Mouse (Mus musculus) lung, postnatal 0 days (tissue): ENCODE data around the gene Abcf1.

Experiments used
- CTCF ChIP-seq: IDR thresholded peaks from 2 replicates; pipeline ENCODE4 v1.5.1; 2016; ENCODE audit warnings: antibody characterized with exemption, mild to moderate bottlenecking
- EP300 ChIP-seq: IDR thresholded peaks from 2 replicates; pipeline ENCODE4 v1.6.1; 2016; ENCODE audit warnings: antibody characterized with exemption, mild to moderate bottlenecking, control low read depth

DNA sequence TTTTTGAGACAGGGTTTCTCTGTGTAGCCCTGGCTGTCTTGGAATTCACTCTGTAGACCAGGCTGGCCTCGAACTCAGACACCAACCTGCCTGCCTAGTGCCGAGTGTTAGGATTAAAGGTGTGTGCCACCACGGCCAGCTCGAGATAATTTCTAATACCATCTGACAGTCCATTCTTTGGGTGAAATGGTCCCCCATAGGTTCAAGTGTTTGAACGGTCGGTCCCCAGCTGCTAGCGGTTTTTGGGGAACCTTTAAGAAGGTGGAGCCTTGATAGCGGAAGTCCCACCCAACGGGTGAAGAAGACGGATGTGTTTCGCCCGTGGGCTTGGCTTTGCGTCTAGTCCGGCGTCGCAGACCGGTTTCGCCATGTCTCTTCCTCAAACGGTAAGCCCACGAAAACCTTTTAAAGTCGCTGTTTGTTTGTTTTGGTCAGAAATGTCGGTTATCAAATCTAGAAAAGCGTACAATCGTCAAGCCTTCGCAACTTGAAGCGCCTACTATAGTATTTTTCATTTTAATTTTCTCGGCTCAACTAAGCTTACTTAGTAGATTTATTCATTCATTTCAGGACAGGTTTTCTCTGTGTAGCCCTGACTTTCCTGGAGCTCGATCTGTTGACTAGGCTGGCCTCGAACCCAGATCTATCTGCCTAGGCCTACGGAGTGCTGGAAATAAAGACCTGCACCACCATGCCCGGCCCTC, 24.8 kb upstream of the Abcf1 start:
- TF ChIP-seq EP300 (no peak), CTCF (no peak)
